Mouse (Mus musculus): ENCODE measurements around the gene Nadk.

DNA sequence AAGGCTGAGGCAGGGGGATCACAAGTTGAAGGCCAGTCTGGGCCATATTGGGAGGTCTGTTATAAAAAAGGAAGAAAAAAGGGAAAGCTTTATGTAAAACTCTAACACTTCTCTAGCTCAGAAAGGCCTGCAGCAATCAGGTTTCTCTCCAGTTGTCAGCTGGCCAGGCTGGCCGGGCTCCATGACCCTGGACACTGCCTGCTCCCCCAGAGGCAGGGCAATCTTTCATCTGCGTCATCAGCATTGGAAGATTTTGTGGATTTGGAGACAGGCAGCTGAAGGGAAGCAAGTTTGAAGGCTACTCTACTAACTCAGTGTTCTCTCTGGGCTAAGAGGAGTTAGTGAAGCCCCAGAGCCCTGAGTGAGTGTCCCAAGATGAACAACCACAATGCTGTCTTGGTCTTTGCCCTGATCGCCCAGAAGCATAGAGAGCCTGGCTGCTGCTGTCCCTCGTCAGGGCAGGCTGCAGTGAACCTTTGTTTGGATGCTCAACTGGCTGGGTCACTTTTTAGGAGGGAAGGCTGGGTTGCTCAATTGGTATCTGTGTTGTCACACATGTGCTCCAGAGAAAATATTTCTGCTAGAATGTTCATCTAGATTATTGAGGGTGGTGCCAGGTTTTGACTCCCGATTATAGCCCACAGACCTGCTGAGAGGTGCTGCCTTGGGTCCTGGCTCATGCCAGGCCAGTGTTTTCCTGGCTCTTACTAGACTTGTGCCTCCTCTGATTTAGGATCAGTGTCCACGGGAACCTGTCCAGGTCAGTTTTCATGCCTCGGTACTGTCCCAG, 16.4 kb downstream of the Nadk start:
- no peak for TF ChIP-seq FLI1 (IDR thresholded peaks at IDR 0.05; ENCODE audit: low read length)
- no peak for TF ChIP-seq GATA1 (IDR thresholded peaks at IDR 0.05; ENCODE audit: borderline replicate concordance, low read length)
